Mouse (Mus musculus): ENCODE results near the gene Trp53bp1.

DNA sequence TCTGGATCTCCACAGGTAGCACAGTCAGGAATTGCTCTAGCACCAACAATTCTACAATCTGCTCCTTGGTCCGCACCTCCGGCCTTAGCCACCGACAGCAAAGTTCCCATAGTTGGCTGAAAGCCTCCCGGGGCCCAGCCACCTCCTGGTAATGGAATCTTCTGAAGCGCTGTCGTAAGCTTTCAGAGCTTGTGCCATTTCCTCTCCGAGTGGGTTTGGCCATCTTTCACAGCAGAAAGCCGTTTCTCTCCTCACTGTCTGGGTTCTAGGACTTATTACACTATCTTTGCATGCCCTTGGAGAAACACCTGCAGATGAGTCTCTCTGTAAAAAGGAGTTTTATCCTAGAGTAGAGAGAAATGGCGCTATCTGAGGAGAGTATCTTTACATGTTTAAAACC is 101.3 kb downstream of the Trp53bp1 start:
- TF ChIP-seq POLR2A (IDR thresholded peaks at IDR 0.05; ENCODE audit: low read depth, low read length) (no peak), CTCF (IDR thresholded peaks at IDR 0.05; ENCODE audit: extremely low read depth, insufficient read depth, insufficient read length, insufficient replicate concordance) (no peak)
